Mouse (Mus musculus): ENCODE measurements around the gene Pyroxd2.
"Not testable (repeated sequence)": the region's sequence is repeated elsewhere in the genome, so short reads cannot be mapped to it uniquely, and the experiment has no call there.

The Pyroxd2 gene

DNA sequence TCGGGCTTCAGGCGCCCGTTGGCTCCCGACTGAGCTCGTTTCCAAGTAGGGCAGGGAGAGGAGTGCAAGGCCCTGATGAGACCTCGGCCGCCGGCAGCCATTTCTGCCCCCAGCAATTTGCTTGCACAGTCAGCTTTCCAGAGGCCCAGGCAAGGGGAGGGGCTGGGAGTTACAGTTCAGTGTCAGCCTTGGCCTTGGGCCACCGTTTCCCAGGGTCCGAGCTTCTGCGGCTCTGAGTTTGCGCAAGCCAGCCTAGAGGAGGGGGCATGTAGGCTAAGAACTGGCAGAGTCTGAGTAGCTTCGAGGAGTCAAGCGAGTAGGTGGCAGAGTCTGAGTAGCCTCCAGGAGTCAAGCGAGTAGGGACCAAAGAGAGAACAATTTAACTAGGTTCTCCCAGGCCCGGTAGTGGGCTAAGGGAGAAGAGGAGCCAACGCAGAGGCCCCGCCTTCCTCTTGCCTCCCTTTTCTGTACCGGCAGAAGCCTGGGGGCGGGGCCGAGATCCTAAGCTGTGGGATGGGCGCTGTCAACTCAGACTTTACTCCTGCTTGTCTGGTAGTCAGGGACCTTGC, at the start of gene Pyroxd2:
Gene Pyroxd2 (minus strand): TSS at position 413 of the 569 bp plus-strand sequence.
- DNase-seq (ENCODE audit: low spot score in 2 of 2): no peak

DNA sequence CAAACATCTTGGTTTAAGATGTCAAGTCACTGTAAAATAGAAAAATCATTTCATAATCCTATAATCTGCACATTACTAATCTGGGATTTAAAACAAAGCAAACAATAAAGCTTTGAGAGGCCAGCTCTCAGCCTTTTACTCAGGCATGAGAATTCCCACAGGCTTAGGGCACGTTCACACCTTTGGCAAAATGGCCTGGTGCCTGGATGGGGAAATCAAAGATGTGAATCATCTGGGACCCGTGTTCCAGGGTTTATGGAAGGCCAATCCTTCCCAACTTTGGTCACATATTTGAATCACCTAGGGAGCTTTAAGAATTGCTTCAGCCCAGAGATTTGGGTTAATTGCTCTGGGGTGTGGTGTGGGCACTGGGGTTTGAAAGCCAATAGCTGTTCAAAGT, 45.3 kb upstream of the Pyroxd2 start:
- no peak for DNase-seq (ENCODE audit: low spot score in 2 of 2)

DNA sequence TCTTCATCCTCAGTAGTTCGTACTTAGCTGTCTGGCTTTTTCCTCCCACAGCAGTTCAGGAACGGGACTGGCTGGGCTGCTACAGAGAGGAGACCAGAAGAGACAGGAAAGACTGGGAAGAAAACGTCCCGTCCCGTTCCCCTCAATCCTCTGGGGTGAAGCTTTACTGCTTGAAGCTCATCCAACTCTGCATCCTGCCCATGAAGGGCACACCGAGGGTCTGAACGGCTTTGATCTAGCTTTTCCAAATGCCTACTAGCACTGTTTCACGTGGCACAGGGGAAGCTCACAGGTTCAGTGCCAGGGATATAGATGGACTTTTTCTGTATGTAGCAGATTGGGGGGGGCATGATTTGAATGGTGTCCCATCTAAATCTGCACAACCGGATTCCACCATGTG, 43.2 kb upstream of the Pyroxd2 start:
- no peak for DNase-seq (ENCODE audit: low spot score in 2 of 2)

DNA sequence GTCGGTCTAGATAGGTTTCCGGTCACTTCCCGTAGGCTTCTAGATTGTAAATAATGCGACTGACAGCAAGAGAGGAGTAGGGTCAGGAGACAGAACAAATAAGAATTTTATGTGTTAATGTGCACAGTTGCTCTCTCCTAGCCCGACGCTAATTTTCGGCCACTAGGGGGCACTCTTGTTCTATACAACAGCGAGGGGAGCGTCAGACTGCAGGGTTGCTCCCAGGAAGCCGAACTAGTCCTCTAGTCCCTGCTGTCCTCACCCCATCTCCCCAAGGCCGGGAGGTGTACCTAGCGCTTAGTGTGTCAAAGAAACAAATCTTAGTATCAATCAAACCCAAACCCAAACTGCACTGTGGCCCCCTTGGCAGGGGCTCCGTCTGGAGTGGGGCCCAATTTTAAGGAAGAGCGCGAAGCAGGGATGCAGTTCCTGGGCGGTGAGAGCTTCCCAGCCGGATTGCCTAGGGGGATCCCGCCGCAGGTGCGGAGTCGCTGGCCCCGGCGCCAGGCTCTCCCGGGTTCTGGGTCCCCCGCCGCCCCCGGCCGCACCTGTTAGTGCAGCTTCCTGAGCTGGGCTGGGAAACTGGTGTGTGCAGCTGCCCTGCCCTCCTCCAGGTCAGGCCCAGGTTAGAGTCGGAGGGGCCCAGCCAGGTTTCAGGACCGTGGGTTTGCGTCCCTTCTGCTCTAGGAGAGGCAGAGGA, 42.5 kb upstream of the Pyroxd2 start:
- DNase-seq (ENCODE audit: low spot score in 2 of 2): peak; percentile 58 to 88

DNA sequence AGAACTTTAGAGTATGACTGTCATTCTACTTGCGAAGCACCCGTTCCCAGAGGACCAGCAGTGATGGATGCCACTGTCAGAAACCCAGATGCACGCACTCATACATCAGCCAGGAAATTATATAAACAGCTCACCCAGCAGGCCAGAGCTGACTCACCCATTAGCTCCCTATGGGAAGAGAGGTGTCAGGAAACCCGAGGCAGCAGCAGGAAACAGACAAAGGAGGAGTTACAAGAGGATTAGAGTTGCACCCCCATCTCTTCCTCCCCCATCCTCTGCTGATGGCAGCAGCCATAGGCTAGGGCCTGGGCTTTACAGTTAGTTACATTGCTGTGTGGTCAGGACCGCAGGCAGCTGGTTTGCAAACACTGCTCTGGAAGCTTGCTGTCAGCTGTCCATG, 35.7 kb upstream of the Pyroxd2 start:
- DNase-seq (ENCODE audit: low spot score in 2 of 2): no peak

DNA sequence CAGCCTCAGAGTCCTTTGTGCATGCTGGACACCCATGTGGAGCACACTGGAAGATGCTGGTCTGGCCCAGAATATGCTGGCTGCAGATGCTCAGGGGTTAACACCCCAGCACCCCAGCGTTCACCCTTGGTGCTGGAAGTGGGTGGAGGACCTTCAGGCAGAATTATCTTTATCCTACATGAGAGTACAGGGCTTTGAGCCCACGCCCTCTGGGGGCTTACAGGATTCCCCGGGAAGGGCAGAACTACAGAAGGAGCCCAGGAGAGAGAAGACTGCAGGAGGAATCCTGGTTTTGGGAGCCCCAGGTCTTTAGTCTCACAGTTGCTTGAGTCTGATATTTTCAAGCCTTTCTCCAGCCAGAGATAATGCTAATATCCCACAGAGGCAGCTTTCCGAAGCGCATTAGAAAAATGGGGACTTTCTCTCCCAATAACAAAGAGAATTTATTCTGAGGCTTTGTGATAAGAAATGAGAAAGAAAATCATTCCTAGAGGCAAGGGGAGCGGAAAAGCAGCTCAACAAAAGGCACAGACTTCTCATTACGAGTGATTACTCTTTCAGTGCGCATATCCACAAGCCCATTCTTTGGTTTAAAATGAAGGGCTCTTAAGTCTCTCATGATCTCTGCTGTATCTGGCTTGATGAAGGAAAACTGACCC, 33.1 kb upstream of the Pyroxd2 start:
- DNase-seq (ENCODE audit: low spot score in 2 of 2): no peak

DNA sequence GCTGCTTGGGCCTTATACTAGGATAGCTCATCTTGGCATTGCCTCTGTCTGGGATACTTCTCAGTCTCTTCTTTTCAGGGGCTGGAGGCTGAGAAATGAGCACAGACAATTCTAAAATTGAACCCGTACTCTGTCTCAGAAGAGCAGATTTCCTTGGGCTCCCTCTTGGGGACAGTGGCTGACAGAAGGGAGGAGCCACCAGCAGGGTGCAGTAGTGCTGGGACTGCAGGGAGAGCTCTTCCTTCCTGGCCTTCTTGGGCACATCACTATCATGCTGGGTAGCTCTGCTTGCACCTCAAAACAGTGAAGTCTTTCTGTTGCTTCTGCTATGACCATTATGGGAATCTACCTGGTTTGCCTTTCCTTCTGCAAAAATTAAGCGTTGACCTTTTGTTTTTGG, 32.6 kb upstream of the Pyroxd2 start:
- peak in 1 of 2 experiments; percentile 26 for DNase-seq (ENCODE audit: low spot score in 2 of 2)

DNA sequence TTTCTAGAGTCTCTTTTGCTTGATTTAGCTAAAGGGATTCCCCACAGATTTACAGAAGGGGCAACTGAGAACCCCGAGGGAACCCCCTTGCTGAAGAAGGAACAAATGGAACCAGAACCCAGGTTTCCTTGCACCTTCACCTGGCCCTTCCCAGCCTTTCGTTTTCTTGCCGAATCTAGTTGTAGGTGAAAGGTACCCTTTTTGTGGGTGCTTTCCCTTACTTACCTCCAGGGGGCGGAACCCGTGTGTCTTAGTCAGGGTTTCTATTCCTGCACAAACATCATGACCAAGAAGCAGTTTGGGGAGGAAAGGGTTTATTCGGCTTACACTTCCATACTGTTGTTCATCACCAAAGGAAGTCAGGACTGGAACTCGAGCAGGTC, 27.6 kb upstream of the Pyroxd2 start:
- not testable (repeated sequence) for DNase-seq (ENCODE audit: low spot score in 2 of 2)

DNA sequence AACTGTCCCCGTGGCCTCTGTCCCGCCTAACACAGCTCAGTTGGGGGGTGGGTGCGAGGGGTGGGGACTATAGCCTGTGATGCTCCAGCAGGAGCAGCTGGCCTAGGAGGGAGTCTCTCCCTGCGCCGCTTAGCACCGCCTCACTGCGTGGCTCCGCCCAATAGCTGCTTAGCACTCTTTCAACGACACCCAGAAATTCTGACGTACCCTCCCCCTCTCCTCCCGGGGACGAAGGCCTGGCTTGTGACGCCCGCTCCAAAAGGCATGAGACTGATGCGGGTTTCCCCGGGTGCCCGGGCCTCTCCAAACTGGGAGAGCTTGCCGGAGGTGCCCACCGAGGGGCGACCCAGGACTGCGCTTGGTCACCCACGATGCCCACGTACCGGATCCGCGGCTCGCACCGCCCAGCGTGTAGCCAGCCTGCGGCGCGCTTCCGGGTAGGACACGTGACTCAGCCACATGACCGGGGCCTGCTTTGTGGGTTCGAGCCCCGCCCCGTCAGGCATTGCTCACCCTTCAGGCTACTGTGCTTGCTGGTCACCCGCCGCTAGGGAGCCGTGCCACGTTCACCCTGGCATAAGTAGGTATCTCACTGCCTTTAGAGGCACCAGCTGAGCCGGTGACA, 27.1 kb upstream of the Pyroxd2 start, which contains the start of gene Hps1:
Gene Hps1 (minus strand): TSS at position 448 of the 625 bp plus-strand sequence.
- peak; percentile 82 to 88 for DNase-seq (ENCODE audit: low spot score in 2 of 2)

DNA sequence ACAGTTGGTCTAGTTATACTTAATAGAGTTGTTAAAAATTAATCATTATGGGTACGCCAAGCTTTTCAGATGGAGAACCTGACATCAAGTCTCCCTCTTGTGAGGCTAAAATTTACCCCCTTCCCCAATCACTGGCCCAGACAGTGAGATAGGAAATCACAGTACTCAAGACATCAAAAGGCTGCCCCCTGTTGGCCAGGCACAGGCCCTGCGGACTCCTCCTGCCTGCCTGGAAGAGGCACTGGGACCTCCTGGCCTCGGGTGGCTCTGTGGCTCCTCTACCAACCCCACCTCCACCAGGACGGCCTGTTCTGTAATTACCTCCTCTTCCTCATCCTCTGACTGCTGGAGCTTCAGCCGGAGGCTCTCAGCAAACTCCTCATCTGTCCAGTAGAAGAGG, 25.2 kb upstream of the Pyroxd2 start:
- peak; percentile 37 to 65 for DNase-seq (ENCODE audit: low spot score in 2 of 2)

DNA sequence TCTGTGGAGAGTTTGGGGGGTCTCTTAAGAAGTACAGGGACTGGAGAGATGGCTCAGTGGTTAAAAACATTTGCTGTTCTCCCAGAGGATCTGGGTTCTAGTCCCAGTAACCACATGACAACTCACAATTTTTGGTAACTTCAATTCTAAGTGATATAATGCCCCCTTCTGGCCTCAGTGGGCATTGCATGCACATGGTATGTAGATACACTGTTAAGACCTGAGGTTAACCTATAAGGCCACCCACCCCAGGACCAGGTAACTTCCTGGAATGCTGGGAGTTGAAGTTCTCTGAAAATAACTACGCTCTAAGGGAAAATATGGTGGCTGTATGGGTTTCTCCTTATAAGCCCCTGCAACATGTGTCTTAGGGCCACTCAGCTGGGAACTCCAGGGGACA, 24.2 kb upstream of the Pyroxd2 start:
- peak in 1 of 2 experiments; percentile 26 for DNase-seq (ENCODE audit: low spot score in 2 of 2)

DNA sequence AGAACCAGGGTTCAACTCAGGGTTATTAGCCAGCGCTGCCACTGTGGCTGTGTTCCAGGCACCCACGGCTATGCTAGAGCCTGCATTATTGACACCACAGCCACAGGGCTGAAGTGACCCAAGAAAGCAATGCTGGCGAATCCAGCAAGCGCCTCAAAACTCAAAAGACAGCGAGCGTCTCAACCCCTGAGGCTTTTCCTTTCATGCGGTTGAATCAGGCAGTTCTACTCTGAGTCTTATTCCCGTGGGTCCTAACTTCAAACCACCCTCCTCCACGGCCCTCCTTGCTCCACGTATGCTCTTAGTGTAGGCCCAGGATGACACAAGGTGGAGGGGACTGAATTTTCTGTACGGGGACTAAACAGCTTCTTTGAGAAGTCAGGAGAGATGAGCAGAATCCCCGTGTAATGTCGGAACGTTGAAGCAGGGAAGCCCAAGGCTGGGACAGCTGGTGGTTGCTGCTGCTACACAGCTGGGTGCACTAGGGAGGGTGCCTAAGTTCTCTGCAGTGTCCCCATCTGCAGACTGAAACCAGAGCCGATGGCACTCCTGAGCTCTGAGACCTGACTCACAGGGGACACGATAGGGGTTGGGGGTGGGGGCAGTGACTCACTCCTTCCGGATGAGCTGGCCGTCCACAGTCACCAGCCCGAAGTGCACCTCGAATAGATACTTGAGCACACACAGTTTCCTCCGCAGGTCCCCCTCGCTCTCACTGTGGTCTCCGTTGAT, 17.7 kb upstream of the Pyroxd2 start:
- DNase-seq (ENCODE audit: low spot score in 2 of 2): no peak

DNA sequence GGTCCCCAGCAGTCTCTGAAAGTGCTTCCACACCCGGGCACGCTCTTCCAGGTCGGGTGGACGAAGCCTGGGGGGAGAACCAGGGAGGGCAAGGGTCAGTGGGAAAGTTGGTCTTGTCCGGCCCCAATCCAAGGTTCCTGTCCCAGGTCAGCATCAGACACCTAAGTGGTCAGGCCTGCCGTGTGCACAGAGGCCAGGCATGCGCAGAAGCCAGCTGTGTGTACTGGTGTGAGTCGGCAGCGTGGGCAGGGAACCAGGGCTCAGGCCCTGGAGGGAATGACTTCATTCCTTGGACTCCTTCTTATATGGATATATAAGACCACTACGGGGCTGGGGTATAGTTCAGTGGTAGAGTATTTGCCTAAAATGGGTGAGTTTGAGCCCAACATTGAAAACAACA, 17.1 kb upstream of the Pyroxd2 start:
- DNase-seq (ENCODE audit: low spot score in 2 of 2): no peak

DNA sequence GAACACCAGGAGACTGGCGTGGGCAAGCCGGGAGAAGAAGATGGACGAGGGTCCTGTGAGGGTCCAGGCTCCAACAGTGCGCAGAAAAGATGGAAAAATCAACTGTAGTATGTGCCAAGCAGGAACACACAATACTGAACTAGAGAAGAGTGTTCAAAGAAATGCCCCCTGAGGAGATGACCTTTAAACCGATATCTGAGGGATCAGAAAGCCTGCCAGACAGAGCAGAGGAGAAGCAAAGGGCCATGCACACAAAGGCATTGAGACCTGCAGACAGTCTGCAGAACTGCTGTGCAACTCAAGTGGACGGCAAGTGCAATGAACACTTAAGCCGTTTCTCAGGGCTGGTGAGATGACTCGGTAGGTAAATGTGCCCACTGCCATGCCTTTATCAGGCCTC, 14.8 kb upstream of the Pyroxd2 start:
- no peak for DNase-seq (ENCODE audit: low spot score in 2 of 2)

DNA sequence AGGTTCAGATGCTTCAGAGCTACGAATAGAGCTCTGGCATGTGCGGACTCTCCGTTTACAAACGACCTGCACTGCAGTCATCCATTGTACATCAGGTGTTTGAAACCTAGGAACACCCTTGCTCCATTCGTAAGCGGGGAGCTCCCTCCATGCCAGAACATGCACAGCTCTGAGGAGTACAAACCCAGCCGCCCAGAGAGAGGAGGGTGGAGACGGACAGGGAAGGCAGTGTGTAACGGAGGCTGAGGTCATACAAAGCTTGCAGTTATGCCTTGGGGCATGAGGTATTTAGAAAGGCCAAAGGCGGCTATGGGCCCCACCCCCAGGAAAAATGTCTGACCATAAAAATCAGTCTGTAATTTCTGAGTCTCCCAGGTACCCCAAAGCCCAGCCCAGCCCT, 11.8 kb upstream of the Pyroxd2 start:
- no peak for DNase-seq (ENCODE audit: low spot score in 2 of 2)

DNA sequence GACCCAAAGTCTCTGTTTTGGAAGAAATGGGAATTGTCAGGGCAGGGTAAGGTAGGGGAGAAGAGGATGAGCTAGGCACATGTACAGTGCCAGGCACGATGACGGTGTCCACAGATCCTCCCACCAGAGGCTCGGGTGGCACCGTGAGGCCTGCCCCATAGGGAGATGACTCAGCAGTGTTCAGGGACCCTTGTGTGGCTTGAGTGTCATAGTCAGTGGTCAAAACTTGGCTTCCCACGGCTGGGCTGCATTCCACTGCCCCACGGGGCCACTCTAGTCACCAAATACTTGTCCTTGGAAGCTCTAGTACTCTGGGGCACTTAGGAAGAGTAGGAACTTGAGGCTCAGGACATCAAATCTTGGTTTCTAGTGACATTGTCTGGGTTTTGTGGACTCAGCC, 4.1 kb upstream of the Pyroxd2 start:
- no peak for DNase-seq (ENCODE audit: low spot score in 2 of 2)

DNA sequence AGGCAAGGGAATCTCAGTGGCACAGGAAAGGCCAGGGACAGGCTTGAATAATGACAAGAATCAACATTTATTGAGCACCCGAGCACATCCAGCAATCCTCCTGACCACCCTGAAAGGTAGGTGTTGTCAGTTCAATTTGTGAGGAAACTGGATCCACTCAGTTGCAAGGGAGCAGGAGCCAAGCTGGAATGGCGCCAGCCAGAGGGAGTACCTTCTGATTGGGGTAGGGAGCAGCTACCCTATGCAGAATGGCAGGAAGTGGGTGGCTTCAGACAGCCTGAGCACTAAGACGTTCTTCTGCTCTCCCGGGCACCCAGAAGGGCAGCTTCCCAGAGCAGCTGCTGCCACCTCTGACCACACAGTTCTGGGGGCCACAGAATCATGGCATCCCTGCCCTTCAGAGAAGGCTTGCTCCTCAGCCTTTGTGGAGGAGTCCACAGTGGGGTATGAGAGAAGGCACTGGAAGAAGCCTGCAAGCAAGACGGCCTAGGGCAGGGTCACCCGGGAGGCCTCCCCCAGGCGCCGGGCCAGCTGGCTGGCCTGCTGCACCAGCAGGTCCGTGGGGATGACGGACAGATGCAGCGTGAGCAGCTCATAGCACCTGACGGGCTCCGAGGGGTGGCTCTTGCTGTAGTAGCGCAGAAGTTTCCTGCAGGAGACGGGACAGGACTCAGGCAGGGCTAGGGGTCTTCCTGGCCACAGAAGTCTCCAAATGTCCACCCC, 2.7 kb upstream of the Pyroxd2 start:
- no peak for DNase-seq (ENCODE audit: low spot score in 2 of 2)

DNA sequence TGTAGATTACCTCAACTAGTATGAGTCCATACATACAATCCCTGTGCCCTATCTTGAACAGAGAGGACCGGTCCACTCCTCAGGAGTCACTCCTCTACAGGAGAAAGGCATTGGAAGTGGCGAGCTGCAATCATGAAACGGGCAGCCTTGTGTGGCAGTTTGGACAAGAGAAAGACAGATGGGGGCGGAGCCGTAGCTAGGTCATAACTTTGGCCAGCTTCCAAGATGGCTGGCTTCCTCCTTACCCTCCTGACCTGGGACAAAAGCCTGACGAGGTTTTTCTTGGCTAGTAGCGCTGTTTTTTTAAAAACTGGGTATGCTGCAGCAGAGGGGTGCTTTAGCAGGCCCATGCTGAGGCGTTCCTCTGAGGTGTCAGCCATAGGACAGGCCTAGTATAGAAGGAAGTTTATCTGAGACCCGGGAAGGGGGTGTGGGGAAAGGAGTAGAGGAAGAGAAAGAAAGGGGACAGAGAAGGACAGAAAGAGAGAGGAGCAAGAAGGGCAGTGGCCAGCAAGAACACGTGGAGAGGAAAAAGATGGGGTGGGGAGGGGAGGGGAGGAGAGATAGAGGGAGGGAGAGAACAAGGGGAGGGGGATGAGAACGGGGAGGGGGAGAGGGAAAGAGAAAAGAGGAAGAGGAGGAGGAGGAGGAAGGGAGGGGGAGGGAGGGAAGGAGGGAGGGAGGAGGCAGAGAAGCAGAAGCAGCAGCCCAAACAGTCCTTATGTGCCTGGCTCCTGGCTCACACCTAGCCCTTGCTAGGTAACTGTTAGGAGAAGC, 754 bp upstream of the Pyroxd2 start:
- DNase-seq (ENCODE audit: low spot score in 2 of 2): no peak

DNA sequence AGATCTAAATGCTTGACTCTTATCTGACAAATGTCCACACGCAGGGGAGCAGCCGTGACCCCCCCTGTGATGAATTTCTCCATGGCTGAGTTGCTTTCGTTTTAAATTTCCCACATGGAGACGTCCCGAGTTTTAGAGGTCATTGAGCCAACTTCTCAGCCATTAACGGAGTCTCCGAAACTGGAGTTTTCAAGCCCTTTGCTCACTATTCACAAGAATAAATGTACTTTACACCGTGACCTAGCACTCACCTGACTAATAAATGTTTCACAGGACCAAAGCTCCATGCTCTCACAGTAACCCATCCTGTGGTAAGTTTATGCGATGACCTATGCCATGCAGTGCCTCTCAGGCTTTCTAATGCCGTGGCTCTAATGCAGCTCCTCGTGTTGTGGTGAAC, 2.4 kb downstream of the Pyroxd2 start:
- DNase-seq (ENCODE audit: low spot score in 2 of 2): no peak

DNA sequence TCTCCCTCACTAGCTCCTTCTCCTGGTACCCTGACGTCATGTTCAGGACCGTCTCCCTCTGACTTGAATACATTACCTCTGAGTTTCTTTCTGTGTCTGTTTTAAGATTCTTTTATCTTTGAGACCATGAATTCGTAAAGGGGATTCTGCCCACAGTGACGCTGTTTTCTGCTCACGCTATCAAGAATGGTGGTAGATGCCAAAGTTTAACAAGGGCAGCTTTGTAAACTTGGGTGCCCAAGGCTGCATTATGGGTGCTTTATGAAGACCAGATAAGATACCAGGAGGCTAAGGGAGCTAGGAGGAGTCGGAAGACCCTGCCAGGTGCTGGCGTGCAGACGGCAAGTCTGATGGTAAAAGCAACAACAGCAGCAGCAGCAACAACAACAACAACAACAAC, 5.9 kb downstream of the Pyroxd2 start:
- DNase-seq (ENCODE audit: low spot score in 2 of 2): no peak

DNA sequence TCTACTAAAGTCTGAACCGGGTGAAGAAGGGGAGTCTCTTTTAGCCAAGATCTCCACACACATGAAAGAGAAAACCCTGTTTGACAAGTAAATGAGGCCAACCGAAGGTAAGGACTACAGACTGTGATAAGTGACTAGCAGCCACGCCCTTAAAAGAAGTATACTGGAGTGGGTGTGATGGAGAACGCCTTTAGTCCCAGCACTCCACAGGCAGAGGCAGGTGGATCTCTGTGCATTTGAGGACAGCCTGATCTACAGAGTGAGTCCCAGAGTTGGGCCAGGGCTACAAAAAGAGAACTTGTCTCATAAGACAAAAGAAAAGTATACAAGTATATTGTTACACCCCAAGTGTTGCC, 6.7 kb downstream of the Pyroxd2 start:
- DNase-seq (ENCODE audit: low spot score in 2 of 2): no peak
